In genomic region chr17:83020576-83020975, GRCm38 (mm10) we compare ENCODE assay signal across 7 mouse cellular contexts.
DNase-seq lines count a peak whose midpoint lies in the region; ATAC-seq and TF ChIP-seq lines count a peak whose summit lies in the region.

No protein-coding gene starts in this region.

- no peaks in the 10 kb centered on the region for H3K36me3 ChIP-seq in midbrain, postnatal 0 days (ENCODE audit: insufficient read depth, low read length)
- no peaks in the 10 kb centered on the region for H3K36me3 ChIP-seq in midbrain, embryonic 10.5 days

- peak; percentile 90 for DNase-seq in midbrain, postnatal 0 days (ENCODE audit: low spot score)
- DNase-seq in midbrain, embryonic 10.5 days (ENCODE audit: low spot score): no peak
- DNase-seq in cerebellum, postnatal 25 days: peak; percentile 78 to 85
- DNase-seq in kidney, adult 11 months: peak; percentile 92
- DNase-seq in ovary, postnatal 10 days (ENCODE audit: low spot score): peak; percentile 62
- no peak for DNase-seq in thymus, postnatal 0 days (ENCODE audit: low spot score)
- no peak for DNase-seq in frontal cortex, postnatal 36 days (ENCODE audit: low spot score in 2 of 2)

- ATAC-seq in midbrain, postnatal 0 days (ENCODE audit: low FRiP score): peak; percentile 32; the same call in 1 of the 2 replicates

- H3K4me3 ChIP-seq in midbrain, postnatal 0 days (ENCODE audit: low read depth, low read length): no peak overlapping the region
- no peak overlapping the region for H3K4me3 ChIP-seq in midbrain, embryonic 10.5 days

- H3K9me3 ChIP-seq in midbrain, postnatal 0 days (ENCODE audit: low read length): no peaks in the 10 kb centered on the region
- no peaks in the 10 kb centered on the region for H3K9me3 ChIP-seq in midbrain, embryonic 10.5 days (replicated peaks)

- H3K4me2 ChIP-seq in midbrain, postnatal 0 days (ENCODE audit: low read depth, low read length, poor library complexity, severe bottlenecking): no peak overlapping the region

- WGBS in midbrain, postnatal 0 days: 67% methylated on average over 10 of the region's 10 CpGs
- 90% methylated on average over 10 of the region's 10 CpGs for WGBS in midbrain, embryonic 10.5 days

- no peak overlapping the region for H3K27ac ChIP-seq in midbrain, postnatal 0 days (ENCODE audit: low read depth, low read length)
- H3K27ac ChIP-seq in midbrain, embryonic 10.5 days (replicated peaks): no peak overlapping the region

- TF ChIP-seq CTCF in midbrain, postnatal 0 days (IDR thresholded peaks at IDR 0.05): no peak

- H3K27me3 ChIP-seq in midbrain, postnatal 0 days (ENCODE audit: insufficient read depth, low read length): no peaks in the 10 kb centered on the region; the same call in 1 of the 2 replicates
- no peaks in the 10 kb centered on the region for H3K27me3 ChIP-seq in midbrain, embryonic 10.5 days (ENCODE audit: low read depth, poor library complexity, severe bottlenecking)

- no peak overlapping the region for H3K9ac ChIP-seq in midbrain, postnatal 0 days (replicated peaks; ENCODE audit: low read length, poor library complexity, severe bottlenecking)

- no peaks in the 10 kb centered on the region for H3K4me1 ChIP-seq in midbrain, postnatal 0 days (ENCODE audit: insufficient read depth, low read length)
- H3K4me1 ChIP-seq in midbrain, embryonic 10.5 days: no peaks in the 10 kb centered on the region

Comparison
In these comparisons a context has a peak if more than half of its experiments do, and no peak if none do; other contexts are left out.
1. DNase-seq: peak in midbrain, postnatal 0 days (single experiment), cerebellum, postnatal 25 days (2 of 2), kidney, adult 11 months (single experiment) and ovary, postnatal 10 days (single experiment); none in midbrain, embryonic 10.5 days (single experiment), thymus, postnatal 0 days (single experiment) and frontal cortex, postnatal 36 days (0 of 2).